Mouse (Mus musculus) neutrophil, adult 59 days (primary cell): ENCODE results near the gene Misp. TPM values are rescaled to one million over a fixed set of nuclear protein-coding genes. Genes with fewer than 3 reads are reported as not detected.

Experiments
- total RNA-seq, 2 experiments: library from RNA; stranded (reverse); gene quantifications; 1 replicate in 1 of 2; 2 replicates in 1 of 2; pipeline ENCODE4 v1.2.4; 2023

Misp gene
- under 1 TPM; 0.46 to 0.51 TPM for total RNA-seq

DNA sequence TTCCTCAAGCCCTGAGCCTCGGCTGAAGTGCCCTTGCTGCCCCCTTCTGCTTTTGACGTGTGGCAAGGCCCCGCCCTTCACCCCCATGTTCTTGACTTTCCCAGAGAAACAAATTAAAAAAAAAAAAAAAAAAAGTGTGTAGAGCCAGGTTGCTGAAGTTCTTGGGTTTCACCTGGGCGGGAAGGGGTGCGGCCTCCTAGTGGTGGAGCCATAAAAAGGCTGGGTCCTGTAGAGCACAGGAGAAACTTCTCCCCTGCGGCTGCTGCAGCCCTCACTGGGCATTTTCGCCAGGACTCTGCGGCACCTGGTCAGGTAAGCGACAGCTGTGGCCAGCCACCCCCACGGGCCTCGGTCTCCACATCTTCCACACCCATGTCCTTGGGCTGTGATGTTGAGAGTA lies at the start of gene Misp:
Gene Misp, plus strand, starts transcription at position 208 of the 400 bp plus-strand sequence.

DNA sequence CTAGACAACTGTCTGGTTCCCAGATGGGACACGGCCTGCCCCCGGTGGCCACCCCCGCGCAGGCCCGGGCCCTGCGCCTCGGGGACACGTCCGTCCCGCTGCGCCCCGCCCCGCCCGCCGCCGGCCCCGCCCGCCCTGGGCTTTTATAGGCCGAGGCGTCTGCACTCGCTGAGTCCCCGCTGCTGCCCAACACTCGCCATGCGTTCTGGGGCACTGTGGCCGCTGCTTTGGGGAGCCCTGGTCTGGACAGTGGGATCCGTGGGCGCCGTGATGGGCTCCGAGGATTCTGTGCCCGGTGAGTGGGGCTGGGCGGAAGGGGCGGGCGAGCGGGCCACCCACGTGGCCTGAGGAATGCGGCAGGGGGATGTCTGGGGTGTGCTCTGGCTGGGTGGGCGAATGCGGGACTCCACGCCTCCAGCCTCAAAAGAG lies 43.7 kb upstream of the Misp start, which contains the start of gene Fstl3:
Gene Fstl3, plus strand, starts transcription at position 170 of the 429 bp plus-strand sequence.

DNA sequence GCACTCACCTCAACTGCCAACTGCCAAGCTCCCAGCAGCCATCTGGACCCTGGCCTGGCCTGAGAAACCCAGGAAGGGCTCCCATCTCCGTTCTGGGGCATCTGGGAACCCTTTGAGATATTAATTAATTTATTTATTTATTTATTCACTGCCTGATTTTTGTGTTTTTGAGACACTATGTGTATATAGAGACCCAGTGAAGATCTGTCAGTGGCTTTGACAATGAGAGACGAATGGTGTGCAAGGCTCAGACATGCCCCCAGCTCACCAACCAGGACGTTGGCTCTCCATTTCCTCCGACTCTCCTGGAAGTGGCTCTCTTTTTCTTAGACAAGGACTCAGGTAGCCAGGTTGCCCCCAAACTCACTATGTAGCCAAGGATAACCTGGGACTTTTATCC lies 29.9 kb upstream of the Misp start, which contains the start of gene Prss57:
Gene Prss57, minus strand, starts transcription at position 101 of the 400 bp plus-strand sequence.

DNA sequence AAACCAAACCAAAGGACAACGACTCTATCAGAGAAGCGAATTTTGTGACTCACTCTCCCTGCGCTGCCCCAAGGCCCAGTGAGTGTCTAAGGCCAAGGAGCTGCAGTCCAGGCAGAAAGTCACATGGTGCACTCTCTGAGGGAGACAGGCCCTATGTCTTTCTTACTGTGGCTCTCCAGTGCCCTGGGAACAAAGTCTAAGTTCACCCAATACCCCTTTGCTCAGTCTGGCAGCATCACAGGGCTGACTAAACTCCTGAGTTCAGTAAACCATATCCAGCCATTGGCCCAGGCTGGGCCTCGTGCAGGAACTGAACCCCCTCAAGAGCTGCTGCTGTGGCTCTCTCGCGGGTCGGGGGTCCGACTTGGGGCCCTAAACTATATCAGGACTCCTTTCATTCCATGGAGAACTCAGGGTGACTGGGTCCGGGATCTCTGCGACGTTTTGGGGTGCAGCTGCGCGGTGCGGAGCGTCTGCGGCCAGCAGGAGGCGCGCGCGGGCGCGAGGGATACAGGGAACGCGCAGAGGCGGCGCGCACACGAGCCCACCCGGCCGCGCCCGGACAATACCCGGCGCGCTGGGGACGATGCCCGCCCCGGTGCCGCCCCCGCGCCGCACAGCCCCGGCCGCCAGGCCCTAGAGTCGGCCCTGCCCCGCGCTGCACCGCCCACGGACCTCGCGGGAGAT lies 27.6 kb upstream of the Misp start, which contains the start of gene Palm:
Gene Palm, plus strand, starts transcription at position 522 of the 687 bp plus-strand sequence.

DNA sequence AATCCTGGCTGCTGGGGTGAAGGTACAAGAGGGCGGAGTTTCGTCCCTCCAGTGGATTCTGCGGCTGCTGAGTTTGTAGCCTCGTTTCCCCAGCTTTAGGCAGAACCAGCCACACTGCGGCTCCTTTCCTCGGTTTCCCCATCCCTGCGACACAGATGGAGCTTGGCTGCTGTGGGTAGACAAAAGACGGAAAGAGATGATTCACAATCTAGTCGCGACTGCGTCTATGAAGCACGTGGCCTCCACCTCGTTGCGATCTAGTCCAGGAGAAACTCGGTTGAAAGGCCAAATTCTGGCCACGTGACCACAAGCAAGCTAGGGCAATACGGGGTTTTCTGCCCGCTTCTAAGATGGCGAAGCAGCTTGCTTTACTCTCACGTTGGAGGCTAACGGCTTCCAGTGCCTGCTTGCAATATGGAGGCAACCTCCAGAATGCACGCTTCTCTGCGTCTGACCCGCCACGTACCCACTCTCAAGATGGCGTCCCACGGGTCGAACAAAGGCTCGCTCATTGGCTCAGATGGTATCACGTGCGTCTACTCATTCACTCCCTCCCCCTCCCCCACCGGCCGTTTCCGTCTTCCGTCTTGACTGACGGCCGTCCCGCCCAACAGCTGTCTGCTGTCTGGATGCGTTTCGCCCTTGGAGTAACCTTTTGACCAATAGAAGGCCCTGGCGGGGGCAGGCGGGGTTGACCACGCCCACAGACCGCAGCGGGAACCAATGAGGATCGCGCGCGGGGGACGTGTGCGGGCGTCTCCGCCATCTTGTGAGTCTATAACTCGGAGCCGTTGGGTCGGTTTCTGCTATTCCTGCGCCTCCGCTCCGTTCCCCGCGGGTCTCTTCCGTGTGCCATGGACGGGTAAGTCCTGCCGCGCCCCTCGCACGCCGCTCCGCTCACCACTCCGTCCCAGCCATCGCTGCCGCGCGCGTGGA lies 33.3 kb downstream of the Misp start, which contains the start of gene Ptbp1:
Gene Ptbp1, plus strand, starts transcription at position 568 of the 936 bp plus-strand sequence.

DNA sequence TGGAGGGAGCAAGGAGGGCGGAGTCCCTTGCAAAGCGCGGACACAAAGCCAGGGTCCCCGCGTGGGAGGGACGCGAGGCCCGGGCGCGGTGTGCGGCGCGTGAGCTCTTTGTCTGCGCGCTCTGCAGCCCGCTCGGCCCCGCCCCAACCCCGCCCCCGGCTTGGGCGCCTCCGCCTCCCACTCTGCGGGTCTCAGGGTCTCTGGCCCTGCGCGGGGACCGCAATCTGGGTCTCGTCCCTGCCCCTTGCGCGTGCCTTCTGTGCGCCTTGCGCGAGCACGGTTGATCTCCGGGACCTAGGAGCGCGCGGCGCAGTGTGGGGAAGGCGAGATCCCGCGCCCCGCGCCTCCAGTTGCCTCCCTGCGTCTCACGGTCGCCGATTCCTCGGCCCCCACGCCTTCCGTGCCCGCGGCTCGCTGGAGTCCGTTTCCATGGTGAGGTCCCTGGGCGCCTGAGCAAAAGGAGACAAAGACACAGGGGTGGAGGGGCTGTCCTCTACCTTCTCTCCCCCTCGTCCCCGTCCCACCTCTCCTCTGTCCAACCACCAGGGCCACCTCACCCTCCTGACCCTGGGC lies 53.6 kb downstream of the Misp start, which contains the start of the genes Prtn3 and Plppr3:
Gene Prtn3, plus strand, starts transcription at position 187 of the 573 bp plus-strand sequence.
Gene Plppr3, minus strand, starts transcription at position 345 of the 573 bp plus-strand sequence.

Other genes starting within 250 kb of the Misp start
- not detected for gene Theg, start 233.7 kb upstream of the Misp start, total RNA-seq
- gene C2cd4c, start 207.0 kb upstream of the Misp start, total RNA-seq = not detected
- not detected for gene Shc2, start 183.1 kb upstream of the Misp start, total RNA-seq
- gene Odf3l2, start 175.3 kb upstream of the Misp start, total RNA-seq = not detected
- not detected for gene Madcam1, start 156.4 kb upstream of the Misp start, total RNA-seq
- 10 to 100 TPM; 20.1 to 26.2 TPM for gene Tpgs1, start 151.6 kb upstream of the Misp start, total RNA-seq
- 10 to 100 TPM; 66.7 to 77.6 TPM for gene Cdc34, start 138.8 kb upstream of the Misp start, total RNA-seq
- gene Gzmm, start 132.0 kb upstream of the Misp start, total RNA-seq = 1 to 10 TPM; 1.1 to 1.2 TPM
- gene Bsg, start 116.5 kb upstream of the Misp start, total RNA-seq = 100 to 1,000 TPM; 117 to 123 TPM
- under 1 TPM; 0.11 to 0.18 TPM for gene Hcn2, start 104.4 kb upstream of the Misp start, total RNA-seq
- 10 to 100 TPM; 13.7 to 15.0 TPM for gene Polrmt, start 74.4 kb upstream of the Misp start, total RNA-seq
- not detected for gene Fgf22, start 65.9 kb upstream of the Misp start, total RNA-seq
- gene Rnf126, start 54.0 kb upstream of the Misp start, total RNA-seq = 10 to 100 TPM; 25.1 to 26.7 TPM
- gene Fstl3, start 43.7 kb upstream of the Misp start, total RNA-seq = 1 to 10 TPM; 4.5 to 5.9 TPM
- 10 to 100 TPM; 13.6 to 18.0 TPM for gene Prss57, start 30.0 kb upstream of the Misp start, total RNA-seq
- gene Palm, start 27.4 kb upstream of the Misp start, total RNA-seq = 100 to 1,000 TPM; 124 to 129 TPM
- 100 to 1,000 TPM; 267 to 286 TPM for gene Ptbp1, start 33.4 kb downstream of the Misp start, total RNA-seq
- gene Prtn3, start 53.5 kb downstream of the Misp start, total RNA-seq = 100 to 1,000 TPM; 466 to 531 TPM
- gene Plppr3, start 53.6 kb downstream of the Misp start, total RNA-seq = 10 to 100 TPM; 20.7 to 23.9 TPM
- gene Elane, start 65.3 kb downstream of the Misp start, total RNA-seq = 100 to 1,000 TPM; 527 to 568 TPM
- gene Cfd, start 69.9 kb downstream of the Misp start, total RNA-seq = not detected
- 10 to 100 TPM; 32.8 to 40.7 TPM for gene Med16, start 87.9 kb downstream of the Misp start, total RNA-seq
- gene Gm26602, start 89.9 kb downstream of the Misp start, total RNA-seq = not detected
- gene Kiss1r, start 96.0 kb downstream of the Misp start, total RNA-seq = 1 to 10 TPM; 5.0 to 5.4 TPM
- gene R3hdm4, start 100.2 kb downstream of the Misp start, total RNA-seq = 100 to 1,000 TPM; 488 to 566 TPM
- 100 to 1,000 TPM; 187 to 197 TPM for gene Arid3a, start 106.1 kb downstream of the Misp start, total RNA-seq
- 10 to 100 TPM in 1 of 2 experiments, 1 to 10 TPM in 1; 9.9 to 13.2 TPM for gene Wdr18, start 139.2 kb downstream of the Misp start, total RNA-seq
- under 1 TPM in 1 of 2 experiments, not detected in 1; 0.26 TPM for gene Grin3b, start 149.7 kb downstream of the Misp start, total RNA-seq
- gene Tmem259, start 163.3 kb downstream of the Misp start, total RNA-seq = 10 to 100 TPM; 68.0 to 69.4 TPM
- 100 to 1,000 TPM; 543 to 593 TPM for gene Cnn2, start 167.6 kb downstream of the Misp start, total RNA-seq
- gene Abca7, start 175.5 kb downstream of the Misp start, total RNA-seq = 100 to 1,000 TPM; 110 to 111 TPM
- gene Arhgap45, start 195.7 kb downstream of the Misp start, total RNA-seq = 100 to 1,000 TPM; 428 to 464 TPM
- gene Polr2e, start 218.8 kb downstream of the Misp start, total RNA-seq = 10 to 100 TPM; 34.8 to 48.1 TPM
- gene Gpx4, start 226.2 kb downstream of the Misp start, total RNA-seq = 100 to 1,000 TPM; 269 to 306 TPM